Mouse (Mus musculus): ENCODE measurements around the gene Muc1. TPM values are rescaled to one million over a fixed set of nuclear protein-coding genes. Genes with fewer than 3 reads are reported as not detected.

Muc1 gene
- total RNA-seq, 1 experiment from 2014 or later: 1.7 TPM

GRCm38 (mm10) chr3:89278643-89279042, 49.8 kb downstream of the Muc1 start:
- no peak for ATAC-seq (replicated peaks in 1 of 2; ENCODE audit: insufficient read depth in 1 of 2, low FRiP score in 2 of 2, low TSS enrichment in 1 of 2, low read depth in 1 of 2, poor library complexity in 2 of 2, severe bottlenecking in 2 of 2)

GRCm38 (mm10) chr3:89279153-89279890, 50.5 kb downstream of the Muc1 start:
- ATAC-seq (replicated peaks in 1 of 2; ENCODE audit: insufficient read depth in 1 of 2, low FRiP score in 2 of 2, low TSS enrichment in 1 of 2, low read depth in 1 of 2, poor library complexity in 2 of 2, severe bottlenecking in 2 of 2): peak in 1 of 2 experiments; percentile 63; a peak in 2 of 4 replicates

DNA sequence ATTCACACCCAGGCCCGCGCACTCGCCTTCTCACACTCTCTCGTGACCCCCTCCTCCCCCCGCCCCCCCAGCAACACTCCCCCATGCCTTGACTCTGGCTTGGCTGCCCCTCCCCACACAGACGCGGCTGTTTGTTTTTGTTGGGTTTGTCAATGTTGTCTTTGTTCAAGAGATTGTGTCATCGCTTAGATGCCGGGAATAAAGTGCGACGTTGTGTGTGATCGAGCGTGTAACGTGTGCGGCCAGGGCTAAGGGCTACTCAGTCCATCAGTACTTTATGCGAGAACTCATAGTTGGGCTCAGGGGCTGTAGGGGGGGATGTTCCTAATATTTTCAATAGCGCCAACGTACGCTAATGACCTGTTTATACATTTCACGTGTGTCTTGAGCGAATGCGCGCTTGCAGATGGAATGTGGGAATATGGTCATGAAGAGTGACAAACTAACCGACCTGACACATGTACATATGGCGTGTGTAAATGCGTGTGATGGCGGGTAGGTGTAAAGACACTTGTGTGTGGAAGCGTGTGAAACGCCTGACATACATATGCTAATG, 51.3 kb downstream of the Muc1 start:
- no peak for ATAC-seq (replicated peaks in 1 of 2; ENCODE audit: insufficient read depth in 1 of 2, low FRiP score in 2 of 2, low TSS enrichment in 1 of 2, low read depth in 1 of 2, poor library complexity in 2 of 2, severe bottlenecking in 2 of 2)

DNA sequence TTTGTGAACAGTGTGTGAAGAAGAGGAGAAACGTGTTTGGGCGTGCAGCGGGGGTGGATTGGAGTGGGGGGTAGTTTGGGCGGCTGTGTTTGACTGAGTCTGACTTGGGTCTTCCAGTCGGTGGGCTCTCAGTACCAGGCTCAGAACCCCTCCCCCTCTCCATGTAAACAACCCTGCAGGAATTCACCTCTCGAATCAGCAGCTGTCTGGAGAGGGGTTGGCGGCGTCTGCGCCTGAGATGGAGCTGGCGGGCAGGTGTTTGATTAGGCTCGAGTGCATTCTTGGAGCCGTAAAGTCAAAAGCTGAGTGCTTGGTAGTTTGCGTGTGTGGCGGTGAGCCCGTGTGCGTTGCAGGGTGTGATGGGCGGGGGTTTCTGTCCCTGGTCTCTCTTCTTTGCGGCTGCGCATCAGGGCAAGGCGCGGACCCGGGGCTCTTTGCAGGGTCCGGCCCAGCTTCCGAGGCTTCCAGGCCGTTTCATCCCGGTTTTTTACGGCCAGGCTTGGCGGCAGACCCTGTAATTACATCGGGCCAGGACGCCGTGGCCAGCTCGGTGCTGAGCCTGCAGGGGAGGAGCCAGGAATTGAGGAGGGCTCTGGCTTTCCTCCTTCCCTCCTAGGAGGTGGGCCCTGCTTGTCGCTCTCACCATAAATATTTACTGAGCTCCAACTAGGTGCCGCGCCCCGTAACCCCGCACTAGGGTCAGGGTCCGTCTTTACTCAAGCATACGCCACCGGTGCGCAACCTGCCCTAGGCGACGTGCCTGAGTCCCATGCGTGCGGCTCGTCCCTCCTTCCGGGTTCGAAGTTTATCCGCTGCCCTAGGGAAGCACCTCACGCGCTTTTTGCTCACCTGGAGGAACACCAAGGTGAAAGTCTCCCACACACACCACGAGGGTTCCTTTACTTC, 52.0 kb downstream of the Muc1 start, which contains the start of gene Efna1:
Efna1 (minus strand) TSS at position 537 of the 906 bp plus-strand sequence.
- ATAC-seq (replicated peaks in 1 of 2; ENCODE audit: insufficient read depth in 1 of 2, low FRiP score in 2 of 2, low TSS enrichment in 1 of 2, low read depth in 1 of 2, poor library complexity in 2 of 2, severe bottlenecking in 2 of 2): no peak; a peak in 1 of 4 replicates

DNA sequence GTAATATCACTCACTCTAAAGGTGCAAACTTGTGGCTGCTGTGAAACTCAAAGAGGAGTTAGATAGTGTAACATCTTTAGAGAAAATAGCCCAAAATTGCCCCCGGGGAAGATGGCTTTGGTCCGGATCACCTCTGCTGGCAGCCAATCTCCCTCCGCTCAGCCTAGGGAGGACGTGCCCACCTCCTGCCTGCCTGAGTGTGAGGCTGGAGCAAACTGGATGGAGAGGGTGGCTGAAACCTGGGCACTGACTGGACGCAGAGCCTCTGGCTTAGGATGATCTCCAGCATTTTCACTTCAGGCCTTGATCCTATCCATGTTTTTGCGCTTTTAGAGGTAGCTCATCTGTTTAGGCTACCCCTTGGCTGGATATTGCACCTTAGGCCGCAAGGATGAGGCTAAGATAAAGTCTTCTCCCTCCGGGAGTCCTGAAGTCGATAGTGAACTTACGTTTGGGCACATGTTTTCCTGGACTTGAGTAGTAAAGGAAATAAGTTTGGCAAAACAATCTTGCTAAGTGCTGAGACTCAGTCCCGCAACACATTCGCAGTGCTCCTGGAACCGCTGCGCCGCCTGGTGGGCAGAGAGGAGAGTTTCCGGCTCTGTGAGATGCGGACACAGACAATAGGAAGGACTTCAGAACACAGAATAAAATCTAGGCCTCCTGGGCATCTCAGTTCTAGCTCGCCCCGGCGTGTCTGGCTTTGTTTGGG, 52.9 kb downstream of the Muc1 start:
- peak; percentile 61 to 62; a peak in 3 of 4 replicates for ATAC-seq (replicated peaks in 1 of 2; ENCODE audit: insufficient read depth in 1 of 2, low FRiP score in 2 of 2, low TSS enrichment in 1 of 2, low read depth in 1 of 2, poor library complexity in 2 of 2, severe bottlenecking in 2 of 2)

GRCm38 (mm10) chr3:89282291-89282643, 53.4 kb downstream of the Muc1 start:
- no peak for ATAC-seq (replicated peaks in 1 of 2; ENCODE audit: insufficient read depth in 1 of 2, low FRiP score in 2 of 2, low TSS enrichment in 1 of 2, low read depth in 1 of 2, poor library complexity in 2 of 2, severe bottlenecking in 2 of 2)

Other genes starting within 250 kb of the Muc1 start
- 8.4 and 15.2 TPM in 2 replicates for gene Rusc1, start 135.7 kb upstream of the Muc1 start, total RNA-seq (2017)
- gene Gm43738, start 128.0 kb upstream of the Muc1 start, total RNA-seq (2017): not detected in 2 replicates
- gene Fdps, start 127.1 kb upstream of the Muc1 start, total RNA-seq (2017): 78.9 and 98.4 TPM in 2 replicates
- gene Pklr, start 92.9 kb upstream of the Muc1 start, total RNA-seq (2017): 1.9 and 15.5 TPM in 2 replicates
- gene Hcn3, start 68.9 kb upstream of the Muc1 start, total RNA-seq (2017): 1.5 and 3.5 TPM in 2 replicates
- 73.3 and 87.2 TPM in 2 replicates for gene Clk2, start 64.3 kb upstream of the Muc1 start, total RNA-seq (2017)
- gene Scamp3, start 51.6 kb upstream of the Muc1 start, total RNA-seq (2017): 23.5 and 23.8 TPM in 2 replicates
- gene Fam189b, start 45.9 kb upstream of the Muc1 start, total RNA-seq (2017): 7.3 and 8.0 TPM in 2 replicates
- gene Gba, start 26.1 kb upstream of the Muc1 start, total RNA-seq (2017): 33.2 and 43.8 TPM in 2 replicates
- 0.38 TPM in 1 of 2 replicates, not detected in the other for gene Thbs3, start 13.9 kb upstream of the Muc1 start, total RNA-seq (2017)
- 52.1 and 81.3 TPM in 2 replicates for gene Mtx1, start 2.0 kb upstream of the Muc1 start, total RNA-seq (2017)
- 108 and 186 TPM in 2 replicates for gene Krtcap2, start 16.9 kb downstream of the Muc1 start, total RNA-seq (2017)
- gene Trim46, start 17.3 kb downstream of the Muc1 start, total RNA-seq (2017): 3.4 and 3.8 TPM in 2 replicates
- 65.6 and 96.1 TPM in 2 replicates for gene Dpm3, start 30.3 kb downstream of the Muc1 start, total RNA-seq (2017)
- 96.6 and 133 TPM in 2 replicates for gene Slc50a1, start 41.5 kb downstream of the Muc1 start, total RNA-seq (2017)
- gene Efna1, start 52.1 kb downstream of the Muc1 start, total RNA-seq (2017): 0.75 TPM in 1 of 2 replicates, not detected in the other
- gene Efna3, start 93.9 kb downstream of the Muc1 start, total RNA-seq (2017): not detected in 2 replicates
- gene Efna4, start 109.0 kb downstream of the Muc1 start, total RNA-seq (2017): 0.99 and 3.4 TPM in 2 replicates
- 28.9 and 30.9 TPM in 2 replicates for gene Adam15, start 120.9 kb downstream of the Muc1 start, total RNA-seq (2017)
- not detected in 2 replicates for gene Dcst2, start 132.9 kb downstream of the Muc1 start, total RNA-seq (2017)
- not detected in 2 replicates for gene Dcst1, start 136.2 kb downstream of the Muc1 start, total RNA-seq (2017)
- gene Zbtb7b, start 165.7 kb downstream of the Muc1 start, total RNA-seq (2017): 8.6 and 9.9 TPM in 2 replicates
- gene Lenep, start 173.7 kb downstream of the Muc1 start, total RNA-seq (2017): 0.15 and 1.9 TPM in 2 replicates
- gene Flad1, start 182.8 kb downstream of the Muc1 start, total RNA-seq (2017): 12.9 and 18.2 TPM in 2 replicates
- gene Cks1b, start 189.3 kb downstream of the Muc1 start, total RNA-seq (2017): 106 and 133 TPM in 2 replicates
- 50.8 and 51.2 TPM in 2 replicates for gene Shc1, start 189.4 kb downstream of the Muc1 start, total RNA-seq (2017)
- gene Pygo2, start 201.2 kb downstream of the Muc1 start, total RNA-seq (2017): 11.8 and 14.3 TPM in 2 replicates
- 26.7 and 28.4 TPM in 2 replicates for gene Pbxip1, start 207.6 kb downstream of the Muc1 start, total RNA-seq (2017)
- 21.4 and 21.6 TPM in 2 replicates for gene Pmvk, start 225.5 kb downstream of the Muc1 start, total RNA-seq (2017)